Mouse (Mus musculus) heart, postnatal 0 days (tissue): Measurements from ENCODE around the gene Robo1.

ENCODE experiments used
- CTCF ChIP-seq: IDR thresholded peaks from 2 replicates; pipeline ENCODE4 v1.5.1; 2016; ENCODE audit warnings: antibody characterized with exemption, control low read depth, low read depth
- EP300 ChIP-seq: IDR thresholded peaks from 2 replicates; pipeline ENCODE4 v1.6.1; 2016; ENCODE audit warnings: antibody characterized with exemption, low read depth

GRCm38 (mm10) chr16:72687651-72688050, 379.5 kb downstream of the Robo1 start:
- no peak for TF ChIP-seq CTCF
- TF ChIP-seq EP300 = no peak
